Mouse (Mus musculus) thymus, adult 2 months (tissue): ENCODE measurements around the gene Gm28053. TPM values are rescaled to one million over a fixed set of nuclear protein-coding genes. Genes with fewer than 3 reads are reported as not detected.

Experiments
- DNase-seq: peaks from one replicate; pipeline ENCODE4 v3.0.0; 2021
- H3K27ac ChIP-seq: fragments of 200-500 bp; 2 replicates; pipeline ENCODE4 v1.5.1; 2012; ENCODE audit warnings: low read length, control low read depth; ENCODE audit not compliant: control insufficient read depth, insufficient read depth
- H3K27me3 ChIP-seq: fragments of 200-500 bp; 2 replicates; pipeline ENCODE4 v1.6.1; 2012; ENCODE audit warnings: mild to moderate bottlenecking, low read length, moderate library complexity, mixed read lengths; ENCODE audit not compliant: control insufficient read depth, insufficient read depth
- H3K36me3 ChIP-seq: fragments of 200-500 bp; 2 replicates; pipeline ENCODE4 v1.6.1; 2012; ENCODE audit warnings: mild to moderate bottlenecking, low read length, moderate library complexity; ENCODE audit not compliant: control insufficient read depth, insufficient read depth
- H3K4me1 ChIP-seq: fragments of 200-500 bp; replicated peaks from 2 replicates; pipeline ENCODE4 v1.6.1; 2012; ENCODE audit warnings: low read length; ENCODE audit not compliant: control insufficient read depth, insufficient read depth
- H3K4me3 ChIP-seq: fragments of 200-500 bp; 2 replicates; pipeline ENCODE4 v1.5.1; 2012; ENCODE audit warnings: mild to moderate bottlenecking, low read length, control low read depth, moderate library complexity; ENCODE audit not compliant: control insufficient read depth, insufficient read depth
- CTCF ChIP-seq: fragments of 200-500 bp; IDR thresholded peaks from 2 replicates; pipeline ENCODE4 v1.5.1; 2012; ENCODE audit warnings: mild to moderate bottlenecking, control low read depth, low read length, moderate library complexity, borderline replicate concordance; ENCODE audit not compliant: control insufficient read depth, poor library complexity, insufficient read depth; ENCODE audit errors: extremely low read depth
- POLR2A ChIP-seq: fragments of 200-500 bp; IDR thresholded peaks from 2 replicates; pipeline ENCODE4 v1.6.1; 2012; ENCODE audit warnings: mild to moderate bottlenecking, low read length, control low read depth, moderate library complexity; ENCODE audit not compliant: control insufficient read depth, poor library complexity, insufficient read depth; ENCODE audit errors: extremely low read depth
- WGBS: fragments of 180-500 bp; shearing (Covaris S2); methylation state at CpG from one replicate; pipeline ENCODE4 v1.1.7; 2018; 5-methylcytosine and 5-hydroxymethylcytosine counted together
- polyA plus RNA-seq: library from polyadenylated mRNA; depleted of rRNA; stranded (reverse); fragments of >200 nt; gene quantifications from 2 replicates; pipeline ENCODE4 v1.2.3, GENCODE M21; 2012

Gene Gm28053
- polyA plus RNA-seq, 1 experiment = 0.88 TPM

DNA sequence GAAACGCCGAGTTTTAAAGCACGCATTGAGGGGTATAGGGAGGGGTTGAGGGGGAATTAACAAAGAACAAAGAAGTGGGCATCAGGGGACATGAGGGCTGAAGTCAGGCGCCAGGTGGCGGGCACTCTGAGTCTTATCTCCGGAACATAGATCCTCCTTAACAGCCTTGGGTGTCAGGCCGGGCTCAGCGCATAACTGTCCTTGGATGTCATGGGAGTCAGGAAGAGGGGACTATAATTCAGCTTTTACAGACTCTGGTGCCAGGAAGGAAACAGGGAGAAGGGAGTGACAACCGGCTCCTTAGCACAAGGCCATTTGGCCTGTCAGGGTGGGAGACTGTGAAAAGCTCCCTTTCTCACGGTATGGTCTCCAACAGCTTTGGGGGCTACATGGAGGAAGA lies 46.1 kb downstream of the Gm28053 start:
- DNase-seq = no peak
- no peak overlapping the region for H3K4me3 ChIP-seq
- peaks cover 10% of the 10 kb centered on the region for H3K4me1 ChIP-seq
- no peaks in the 10 kb centered on the region for H3K27me3 ChIP-seq
- no peaks in the 10 kb centered on the region for H3K36me3 ChIP-seq
- WGBS = over 99% methylated on average over 10 of the region's 10 CpGs
- no peak overlapping the region for H3K27ac ChIP-seq
- TF ChIP-seq CTCF (no peak), POLR2A (no peak)

DNA sequence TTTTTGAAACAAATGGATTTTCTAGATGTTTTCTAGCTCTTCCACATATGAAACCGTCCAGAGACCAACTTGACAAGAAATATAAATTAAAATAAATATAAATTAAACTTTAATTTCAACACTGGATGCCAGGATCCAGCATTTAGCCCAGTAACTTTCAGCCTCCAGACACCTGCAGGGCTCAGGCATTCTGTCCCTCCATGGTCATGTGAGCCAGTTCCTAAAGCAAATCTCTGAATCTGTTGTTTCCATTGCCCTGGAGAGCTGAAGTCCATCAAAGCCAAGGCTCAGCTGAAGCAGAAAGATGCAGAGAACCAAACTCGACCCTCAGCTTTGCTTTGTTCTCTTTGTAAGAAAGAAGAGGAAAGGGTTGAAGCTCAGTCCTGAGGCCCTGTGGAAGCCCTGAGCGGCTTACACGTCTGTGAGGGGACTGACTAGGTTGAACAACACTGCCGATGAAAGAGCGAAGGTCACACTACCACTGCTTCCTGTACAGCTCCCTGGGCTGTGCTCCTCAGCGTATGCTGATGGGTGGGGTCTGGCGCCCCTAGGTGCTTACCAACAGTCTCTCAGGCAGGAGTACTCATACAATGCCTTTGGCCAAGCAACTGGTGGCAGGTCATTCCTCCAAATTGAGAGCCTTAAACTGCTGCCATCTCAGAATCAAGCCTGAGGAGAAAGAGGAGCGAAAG lies 49.9 kb downstream of the Gm28053 start:
- Histone ChIP-seq H3K4me1 (peaks cover 23% of the 10 kb centered on the region), H3K36me3 (no peaks in the 10 kb centered on the region), H3K4me3 (peak overlapping the region; percentile 25; the same call in 1 of the 2 replicates), H3K27ac (peak overlapping the region; percentile 61), H3K27me3 (no peaks in the 10 kb centered on the region)
- DNase-seq = peak; percentile 74
- TF ChIP-seq POLR2A (no peak), CTCF (no peak)
- 27% methylated on average over 9 of the region's 9 CpGs for WGBS

GRCm38 (mm10) chr6:48768933-48769332 lies 50.5 kb downstream of the Gm28053 start:
- H3K4me1 ChIP-seq = peaks cover 23% of the 10 kb centered on the region
- H3K4me3 ChIP-seq = peak overlapping the region; percentile 18; the same call in 1 of the 2 replicates
- H3K36me3 ChIP-seq = no peaks in the 10 kb centered on the region
- no peak for TF ChIP-seq CTCF
- no peak for TF ChIP-seq POLR2A
- H3K27ac ChIP-seq = peak overlapping the region; percentile 23
- 64% methylated on average over 3 of the region's 3 CpGs for WGBS
- no peaks in the 10 kb centered on the region for H3K27me3 ChIP-seq
- DNase-seq = no peak

DNA sequence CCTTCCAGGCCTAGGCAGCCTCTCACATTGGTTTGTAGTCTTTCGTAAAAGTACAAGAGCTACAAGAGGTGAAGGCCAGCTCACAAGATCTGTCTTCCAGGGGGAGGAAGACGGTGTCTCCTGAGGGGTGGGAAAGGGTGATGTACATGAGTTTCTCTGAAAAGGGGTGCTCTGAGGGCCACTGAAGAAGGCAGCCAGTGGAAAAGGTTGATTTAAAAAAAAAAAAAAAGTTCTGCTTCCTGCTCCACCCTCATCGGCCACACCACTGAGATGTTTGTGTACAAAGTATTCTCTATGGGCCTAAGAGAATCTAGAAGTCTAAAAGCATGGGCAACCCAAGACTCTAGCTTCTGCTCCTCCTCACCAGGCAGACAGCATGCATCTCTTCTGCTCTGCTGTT lies 52.3 kb downstream of the Gm28053 start, which contains the start of gene Gimap3:
TSS of gene Gimap3 (minus strand) at position 156 of the 400 bp plus-strand sequence.
- Histone ChIP-seq H3K4me1 (peaks cover 23% of the 10 kb centered on the region), H3K36me3 (no peaks in the 10 kb centered on the region), H3K4me3 (peak within 1 kb of the TSS; percentile 36), H3K27ac (peak within 1 kb of the TSS; percentile 78), H3K27me3 (no peaks in the 10 kb centered on the region)
- DNase-seq = peak; percentile 21
- TF ChIP-seq POLR2A = no peak
- no peak for TF ChIP-seq CTCF
- 65% methylated on average over 3 of the region's 3 CpGs for WGBS

DNA sequence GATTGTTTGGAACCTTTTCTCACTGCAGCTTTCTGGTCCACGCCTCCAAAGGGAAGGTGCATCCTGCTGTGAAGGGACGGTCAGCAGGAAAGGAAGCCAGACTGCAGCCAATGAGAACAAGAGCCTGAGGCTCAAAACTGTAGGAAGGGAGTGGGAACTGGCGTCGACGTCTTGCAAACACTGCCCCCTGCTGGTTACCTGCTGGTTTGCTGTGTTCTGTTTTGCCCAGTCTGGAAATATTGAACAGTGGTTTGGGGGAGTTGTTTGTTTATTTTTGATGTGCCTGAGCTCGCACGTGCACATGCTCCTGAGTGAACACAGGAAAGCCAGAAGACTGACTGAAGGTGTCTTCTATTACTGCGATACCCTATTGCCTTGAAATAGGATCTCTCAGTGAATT lies 53.6 kb downstream of the Gm28053 start:
- DNase-seq = peak; percentile 84

GRCm38 (mm10) chr6:48784406-48784805 lies 66.0 kb downstream of the Gm28053 start:
- Histone ChIP-seq H3K27ac (no peak overlapping the region), H3K36me3 (no peaks in the 10 kb centered on the region), H3K4me3 (no peak overlapping the region), H3K4me1 (no peaks in the 10 kb centered on the region), H3K27me3 (no peaks in the 10 kb centered on the region)
- TF ChIP-seq POLR2A = no peak
- TF ChIP-seq CTCF = no peak
- WGBS = 92% methylated on average over 1 of the region's 1 CpGs
- DNase-seq = no peak

More for the DNA sequence above, 53.6 kb downstream of the Gm28053 start:
- Histone ChIP-seq H3K27me3 (no peaks in the 10 kb centered on the region), H3K27ac (peak overlapping the region; percentile 43; the same call in 1 of the 2 replicates), H3K4me3 (no peak overlapping the region), H3K36me3 (no peaks in the 10 kb centered on the region), H3K4me1 (peaks cover 23% of the 10 kb centered on the region)
- WGBS = 8% methylated on average over 8 of the region's 8 CpGs
- TF ChIP-seq CTCF (peak; percentile 79; the same call in 1 of the 2 replicates), POLR2A (no peak)

- TF ChIP-seq POLR2A = no peak
- TF ChIP-seq CTCF = no peak
- H3K36me3 ChIP-seq = no peaks in the 10 kb centered on the region
- H3K4me3 ChIP-seq = no peak overlapping the region
- no peaks in the 10 kb centered on the region for H3K27me3 ChIP-seq
- 12% methylated on average over 1 of the region's 1 CpGs for WGBS
- no peak overlapping the region for H3K27ac ChIP-seq
- no peaks in the 10 kb centered on the region for H3K4me1 ChIP-seq
- DNase-seq = no peak
Measured at GRCm38 (mm10) chr6:48785189-48785588, 66.8 kb downstream of the Gm28053 start.
